Mouse (Mus musculus): ENCODE measurements around the gene Zfp740. TPM values are rescaled to one million over a fixed set of nuclear protein-coding genes. Genes with fewer than 3 reads are reported as not detected.
A peak's percentile ranks its signal among the peaks of the same experiment; 100 is the strongest.

Gene Zfp740
- polyA plus RNA-seq, 1 experiment from 2014 or later: 28.4 TPM

DNA sequence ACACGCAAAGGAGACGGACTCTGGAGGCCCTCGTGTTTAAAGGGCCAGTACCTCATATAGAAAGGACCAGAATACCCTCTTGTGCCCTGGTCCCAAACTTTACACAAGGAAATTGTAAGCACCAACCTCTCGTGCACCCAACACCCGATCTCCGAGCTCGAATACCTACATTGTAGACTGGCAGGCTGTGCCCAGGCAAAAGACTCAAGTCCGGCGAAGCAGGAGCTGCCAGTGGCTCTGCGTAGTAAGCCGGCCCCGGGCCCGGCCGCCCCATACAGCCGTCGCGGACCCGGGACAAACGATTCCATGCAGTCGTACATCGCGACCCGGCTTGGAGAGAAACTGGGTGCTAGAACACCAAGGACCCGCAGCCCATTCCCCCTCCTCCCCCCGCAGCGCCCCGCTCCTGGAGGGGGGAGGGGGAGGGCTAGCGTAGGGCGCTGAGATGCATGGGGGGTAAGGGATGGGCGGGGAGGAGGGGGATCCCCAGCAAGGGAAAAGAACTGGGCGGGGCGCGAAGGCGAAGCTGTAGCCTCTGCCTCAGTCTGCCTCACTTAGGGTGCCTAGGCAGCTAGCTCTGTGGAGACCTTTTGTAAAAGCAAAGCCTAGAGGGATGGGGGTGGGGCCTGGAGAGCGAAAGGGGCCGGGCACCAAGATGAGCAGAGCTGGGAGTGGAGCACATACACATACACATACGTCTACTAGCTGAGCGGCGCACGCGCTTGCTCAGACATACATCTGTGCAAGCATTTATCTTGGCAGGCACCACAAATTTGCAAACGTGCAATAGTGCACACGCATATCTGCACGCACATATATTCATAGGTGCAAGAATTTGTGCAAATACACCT is 43.1 kb downstream of the Zfp740 start:
- peak overlapping the region; percentile 66 to 88 for H3K27ac ChIP-seq (replicated peaks in 1 of 2; ENCODE audit: control insufficient read depth in 1 of 2, insufficient read depth in 1 of 2, low read depth in 2 of 2, low read length in 2 of 2)
- peak; percentile 63 for ATAC-seq (ENCODE audit: insufficient number of reproducible peaks, insufficient read depth, low FRiP score, low read depth)
- H3K36me3 ChIP-seq (ENCODE audit: control insufficient read depth, insufficient read depth, low read length): no peaks in the 10 kb centered on the region
- H3K9me3 ChIP-seq (ENCODE audit: control insufficient read depth, low read length): no peaks in the 10 kb centered on the region
- peaks cover 22 to 31% of the 10 kb centered on the region in 2 experiments for H3K4me1 ChIP-seq (ENCODE audit: control insufficient read depth in 2 of 2, insufficient read depth in 2 of 2, low read length in 2 of 2)
- peak overlapping the region; percentile 98 for H3K4me2 ChIP-seq (ENCODE audit: low read length)
- peaks cover 50% of the 10 kb centered on the region for H3K27me3 ChIP-seq (ENCODE audit: control insufficient read depth, insufficient read depth, low read length)
- whole genome bisulfite sequencing: under 1% methylated on average over 40 of the region's 44 CpGs
- peak overlapping the region; percentile 76 for H3K9ac ChIP-seq (ENCODE audit: low read length)
- peak overlapping the region; percentile 61 to 62 for H3K4me3 ChIP-seq (ENCODE audit: control insufficient read depth in 1 of 2, insufficient read depth in 1 of 2, low read depth in 1 of 2, low read length in 2 of 2)

DNA sequence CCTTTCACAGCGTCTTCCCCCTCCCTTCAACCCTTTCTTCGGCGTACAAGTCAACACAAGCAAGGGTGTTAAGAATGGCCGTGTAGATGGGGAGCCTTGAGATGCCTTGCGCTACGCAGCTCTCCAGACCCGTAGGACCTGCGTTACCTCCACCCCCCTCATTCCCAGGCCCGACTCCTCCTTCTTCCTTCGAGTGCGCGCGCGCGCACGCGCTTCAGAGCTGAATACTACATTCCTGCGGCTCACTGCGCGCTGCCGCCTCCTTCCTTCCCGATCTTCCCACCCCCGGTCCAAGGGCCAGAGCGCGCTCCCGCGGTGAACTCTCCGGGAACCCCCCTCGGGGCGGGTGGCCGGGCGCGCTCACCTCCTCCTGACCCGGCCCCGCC is 43.8 kb downstream of the Zfp740 start:
- Histone ChIP-seq H3K4me3 (ENCODE audit: control insufficient read depth in 1 of 2, insufficient read depth in 1 of 2, low read depth in 1 of 2, low read length in 2 of 2) (peak overlapping the region; percentile 61 to 62), H3K36me3 (ENCODE audit: control insufficient read depth, insufficient read depth, low read length) (no peaks in the 10 kb centered on the region), H3K9me3 (ENCODE audit: control insufficient read depth, low read length) (no peaks in the 10 kb centered on the region), H3K4me2 (ENCODE audit: low read length) (peak overlapping the region; percentile 98), H3K4me1 (ENCODE audit: control insufficient read depth in 2 of 2, insufficient read depth in 2 of 2, low read length in 2 of 2) (peaks cover 22 to 31% of the 10 kb centered on the region in 2 experiments), H3K27ac (replicated peaks in 1 of 2; ENCODE audit: control insufficient read depth in 1 of 2, insufficient read depth in 1 of 2, low read depth in 2 of 2, low read length in 2 of 2) (peak overlapping the region; percentile 66 to 88), H3K27me3 (ENCODE audit: control insufficient read depth, insufficient read depth, low read length) (peaks cover 46% of the 10 kb centered on the region), H3K9ac (ENCODE audit: low read length) (peak overlapping the region; percentile 76)
- peak; percentile 60 for ATAC-seq (ENCODE audit: insufficient number of reproducible peaks, insufficient read depth, low FRiP score, low read depth)
- under 1% methylated on average over 33 of the region's 35 CpGs for WGBS

- no peaks in the 10 kb centered on the region for H3K9me3 ChIP-seq (ENCODE audit: control insufficient read depth, low read length)
- H3K9ac ChIP-seq (ENCODE audit: low read length): peak overlapping the region; percentile 76
- peak overlapping the region; percentile 88 to 94 for H3K27ac ChIP-seq (replicated peaks in 1 of 2; ENCODE audit: control insufficient read depth in 1 of 2, insufficient read depth in 1 of 2, low read depth in 2 of 2, low read length in 2 of 2)
- 1% methylated on average over 56 of the region's 65 CpGs for WGBS
- peak overlapping the region; percentile 61 to 62 for H3K4me3 ChIP-seq (ENCODE audit: control insufficient read depth in 1 of 2, insufficient read depth in 1 of 2, low read depth in 1 of 2, low read length in 2 of 2)
- ATAC-seq (ENCODE audit: insufficient number of reproducible peaks, insufficient read depth, low FRiP score, low read depth): peak; percentile 63
- no peaks in the 10 kb centered on the region for H3K36me3 ChIP-seq (ENCODE audit: control insufficient read depth, insufficient read depth, low read length)
- peak overlapping the region; percentile 98 for H3K4me2 ChIP-seq (ENCODE audit: low read length)
- peaks cover 44% of the 10 kb centered on the region for H3K27me3 ChIP-seq (ENCODE audit: control insufficient read depth, insufficient read depth, low read length)
- H3K4me1 ChIP-seq (ENCODE audit: control insufficient read depth in 2 of 2, insufficient read depth in 2 of 2, low read length in 2 of 2): peaks cover 22 to 31% of the 10 kb centered on the region in 2 experiments
Observed at GRCm38 (mm10) chr15:102247252-102248130, 44.4 kb downstream of the Zfp740 start.

GRCm38 (mm10) chr15:102248131-102248811 is 45.2 kb downstream of the Zfp740 start:
- 11% methylated on average over 8 of the region's 8 CpGs for WGBS
- Histone ChIP-seq H3K36me3 (ENCODE audit: control insufficient read depth, insufficient read depth, low read length) (no peaks in the 10 kb centered on the region), H3K4me3 (ENCODE audit: control insufficient read depth in 1 of 2, insufficient read depth in 1 of 2, low read depth in 1 of 2, low read length in 2 of 2) (peak overlapping the region; percentile 61 to 62), H3K9ac (ENCODE audit: low read length) (peak overlapping the region; percentile 76), H3K9me3 (ENCODE audit: control insufficient read depth, low read length) (no peaks in the 10 kb centered on the region), H3K27me3 (ENCODE audit: control insufficient read depth, insufficient read depth, low read length) (peaks cover 41% of the 10 kb centered on the region), H3K27ac (replicated peaks in 1 of 2; ENCODE audit: control insufficient read depth in 1 of 2, insufficient read depth in 1 of 2, low read depth in 2 of 2, low read length in 2 of 2) (peak overlapping the region; percentile 77 to 88), H3K4me1 (ENCODE audit: control insufficient read depth in 2 of 2, insufficient read depth in 2 of 2, low read length in 2 of 2) (peaks cover 19 to 31% of the 10 kb centered on the region in 2 experiments), H3K4me2 (ENCODE audit: low read length) (peak overlapping the region; percentile 98)
- ATAC-seq (ENCODE audit: insufficient number of reproducible peaks, insufficient read depth, low FRiP score, low read depth): no peak

GRCm38 (mm10) chr15:102248812-102249191 is 45.8 kb downstream of the Zfp740 start:
- Histone ChIP-seq H3K4me3 (ENCODE audit: control insufficient read depth in 1 of 2, insufficient read depth in 1 of 2, low read depth in 1 of 2, low read length in 2 of 2) (peak overlapping the region in 1 of 2 experiments; percentile 7; a peak in 1 of 4 replicates), H3K9ac (ENCODE audit: low read length) (no peak overlapping the region), H3K4me1 (ENCODE audit: control insufficient read depth in 2 of 2, insufficient read depth in 2 of 2, low read length in 2 of 2) (peaks cover 16 to 26% of the 10 kb centered on the region in 2 experiments), H3K9me3 (ENCODE audit: control insufficient read depth, low read length) (no peaks in the 10 kb centered on the region), H3K27me3 (ENCODE audit: control insufficient read depth, insufficient read depth, low read length) (peaks cover 35% of the 10 kb centered on the region), H3K4me2 (ENCODE audit: low read length) (peak overlapping the region; percentile 98), H3K36me3 (ENCODE audit: control insufficient read depth, insufficient read depth, low read length) (no peaks in the 10 kb centered on the region), H3K27ac (replicated peaks in 1 of 2; ENCODE audit: control insufficient read depth in 1 of 2, insufficient read depth in 1 of 2, low read depth in 2 of 2, low read length in 2 of 2) (peak overlapping the region; percentile 55 to 88; a peak in 3 of 4 replicates)
- WGBS: 7% methylated on average over 3 of the region's 3 CpGs
- no peak for ATAC-seq (ENCODE audit: insufficient number of reproducible peaks, insufficient read depth, low FRiP score, low read depth)

DNA sequence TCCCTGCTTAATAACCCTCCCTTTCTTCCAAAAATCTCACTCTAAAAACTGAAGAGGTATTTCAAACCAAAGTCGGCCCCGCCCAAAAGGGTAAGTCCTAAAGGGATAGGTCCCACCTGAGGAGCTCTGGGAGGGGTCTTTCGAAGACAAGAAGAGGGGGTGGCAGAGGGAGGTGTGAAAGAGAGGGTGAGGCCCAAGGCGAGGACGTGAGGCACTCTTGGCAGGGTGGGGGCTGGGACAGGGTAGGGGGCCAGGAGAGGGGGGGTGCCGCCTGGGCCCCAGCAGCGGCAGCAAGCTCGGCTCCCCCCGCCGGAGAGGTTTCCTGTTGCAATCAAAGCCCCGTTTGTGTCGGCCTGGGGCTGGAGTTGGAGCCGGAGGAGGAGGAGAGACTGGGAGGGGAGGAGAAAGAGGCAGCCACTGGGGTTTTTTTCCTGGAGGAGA is 46.2 kb downstream of the Zfp740 start:
- no peak for ATAC-seq (ENCODE audit: insufficient number of reproducible peaks, insufficient read depth, low FRiP score, low read depth)
- peaks cover 14 to 24% of the 10 kb centered on the region in 2 experiments for H3K4me1 ChIP-seq (ENCODE audit: control insufficient read depth in 2 of 2, insufficient read depth in 2 of 2, low read length in 2 of 2)
- H3K27ac ChIP-seq (replicated peaks in 1 of 2; ENCODE audit: control insufficient read depth in 1 of 2, insufficient read depth in 1 of 2, low read depth in 2 of 2, low read length in 2 of 2): peak overlapping the region; percentile 55 to 88
- peaks cover 32% of the 10 kb centered on the region for H3K27me3 ChIP-seq (ENCODE audit: control insufficient read depth, insufficient read depth, low read length)
- H3K4me2 ChIP-seq (ENCODE audit: low read length): peak overlapping the region; percentile 98
- peak overlapping the region; percentile 31; the same call in 1 of the 2 replicates for H3K9ac ChIP-seq (ENCODE audit: low read length)
- 5% methylated on average over 13 of the region's 13 CpGs for WGBS
- no peaks in the 10 kb centered on the region for H3K9me3 ChIP-seq (ENCODE audit: control insufficient read depth, low read length)
- no peaks in the 10 kb centered on the region for H3K36me3 ChIP-seq (ENCODE audit: control insufficient read depth, insufficient read depth, low read length)
- H3K4me3 ChIP-seq (ENCODE audit: control insufficient read depth in 1 of 2, insufficient read depth in 1 of 2, low read depth in 1 of 2, low read length in 2 of 2): peak overlapping the region in 1 of 2 experiments; percentile 7; a peak in 1 of 4 replicates

DNA sequence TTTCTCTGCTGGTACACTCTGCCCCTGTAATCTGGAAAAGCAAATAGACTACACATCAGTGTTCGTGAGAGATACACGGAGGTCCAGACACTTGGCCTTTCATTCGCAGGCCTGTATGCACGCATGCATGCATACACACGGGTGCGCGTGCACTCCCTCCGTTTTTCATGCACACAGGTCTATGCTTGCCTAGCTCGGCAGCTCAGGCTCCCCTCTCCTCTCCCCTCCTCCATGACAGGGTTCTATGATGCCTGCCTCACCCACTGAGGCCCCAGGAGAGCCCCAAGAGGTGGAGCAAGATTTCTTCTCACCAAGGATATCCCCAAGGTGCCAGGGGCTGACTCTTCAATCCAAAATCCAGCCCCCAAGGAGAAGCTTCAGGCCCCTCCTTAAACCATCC is 46.9 kb downstream of the Zfp740 start:
- peaks cover 14 to 20% of the 10 kb centered on the region in 2 experiments for H3K4me1 ChIP-seq (ENCODE audit: control insufficient read depth in 2 of 2, insufficient read depth in 2 of 2, low read length in 2 of 2)
- H3K4me3 ChIP-seq (ENCODE audit: control insufficient read depth in 1 of 2, insufficient read depth in 1 of 2, low read depth in 1 of 2, low read length in 2 of 2): no peak overlapping the region
- whole genome bisulfite sequencing: 50% methylated on average over 9 of the region's 9 CpGs
- H3K9ac ChIP-seq (ENCODE audit: low read length): no peak overlapping the region
- H3K27me3 ChIP-seq (ENCODE audit: control insufficient read depth, insufficient read depth, low read length): peaks cover 29% of the 10 kb centered on the region
- ATAC-seq (ENCODE audit: insufficient number of reproducible peaks, insufficient read depth, low FRiP score, low read depth): no peak
- H3K9me3 ChIP-seq (ENCODE audit: control insufficient read depth, low read length): no peaks in the 10 kb centered on the region
- no peaks in the 10 kb centered on the region for H3K36me3 ChIP-seq (ENCODE audit: control insufficient read depth, insufficient read depth, low read length)
- peak overlapping the region; percentile 98 for H3K4me2 ChIP-seq (ENCODE audit: low read length)
- H3K27ac ChIP-seq (replicated peaks in 1 of 2; ENCODE audit: control insufficient read depth in 1 of 2, insufficient read depth in 1 of 2, low read depth in 2 of 2, low read length in 2 of 2): peak overlapping the region; percentile 48 to 88
